Mouse (Mus musculus): Measurements from ENCODE around the gene Atp1a2. TPM values are rescaled to one million over a fixed set of nuclear protein-coding genes. Genes with fewer than 3 reads are reported as not detected.

The Atp1a2 gene
- polyA plus RNA-seq, 1 experiment from 2014 or later, result 5.6 TPM

GRCm38 (mm10) chr1:172328041-172328440, 30.2 kb upstream of the Atp1a2 start:
- H3K36me3 ChIP-seq (ENCODE audit: control insufficient read depth, insufficient read depth, low read length), result no peaks in the 10 kb centered on the region
- H3K9me3 ChIP-seq (ENCODE audit: control insufficient read depth, low read length), result 0 out of 2 replicates have a peak, but pooled peaks cover 5% of the 10 kb centered on the region
- ATAC-seq (ENCODE audit: low read depth) (no peak), DNase-seq (ENCODE audit: low spot score) (no peak)
- 69% methylated on average over 3 of the region's 3 CpGs for WGBS
- H3K9ac ChIP-seq (ENCODE audit: low read depth, low read length), result no peak overlapping the region
- no peaks in the 10 kb centered on the region for H3K4me1 ChIP-seq (ENCODE audit: control insufficient read depth, insufficient read depth, low read length)
- H3K4me2 ChIP-seq (ENCODE audit: low read depth, low read length), result no peak overlapping the region
- no peak overlapping the region for H3K27ac ChIP-seq (replicated peaks; ENCODE audit: low read depth, low read length)
- H3K27me3 ChIP-seq (replicated peaks; ENCODE audit: control insufficient read depth, insufficient read depth, low read length), result peaks cover 50% of the 10 kb centered on the region
- no peak overlapping the region for H3K4me3 ChIP-seq (ENCODE audit: low read depth, low read length)

- H3K4me1 ChIP-seq (ENCODE audit: control insufficient read depth, insufficient read depth, low read length), result no peaks in the 10 kb centered on the region
- DNase-seq (ENCODE audit: low spot score) (no peak), ATAC-seq (ENCODE audit: low read depth) (no peak)
- H3K9me3 ChIP-seq (ENCODE audit: control insufficient read depth, low read length), result 0 out of 2 replicates have a peak, but pooled peaks cover 5% of the 10 kb centered on the region
- no peak overlapping the region for H3K4me3 ChIP-seq (ENCODE audit: low read depth, low read length)
- H3K9ac ChIP-seq (ENCODE audit: low read depth, low read length), result no peak overlapping the region
- no peaks in the 10 kb centered on the region for H3K36me3 ChIP-seq (ENCODE audit: control insufficient read depth, insufficient read depth, low read length)
- H3K4me2 ChIP-seq (ENCODE audit: low read depth, low read length), result no peak overlapping the region
- WGBS, result 83% methylated on average over 16 of the region's 16 CpGs
- H3K27me3 ChIP-seq (replicated peaks; ENCODE audit: control insufficient read depth, insufficient read depth, low read length), result peaks cover 50% of the 10 kb centered on the region
- H3K27ac ChIP-seq (replicated peaks; ENCODE audit: low read depth, low read length), result no peak overlapping the region
These were observed 29.5 kb upstream of the Atp1a2 start for GRCm38 (mm10) chr1:172327206-172328001.

- WGBS, result 62% methylated on average over 11 of the region's 11 CpGs
These were observed 28.8 kb upstream of the Atp1a2 start for GRCm38 (mm10) chr1:172326684-172327083.

GRCm38 (mm10) chr1:172325680-172326535, 28.0 kb upstream of the Atp1a2 start:
- WGBS, result 26% methylated on average over 78 of the region's 94 CpGs
- Histone ChIP-seq H3K9ac (ENCODE audit: low read depth, low read length) (peak overlapping the region; percentile 55), H3K27ac (replicated peaks; ENCODE audit: low read depth, low read length) (no peak overlapping the region), H3K4me3 (ENCODE audit: low read depth, low read length) (peak overlapping the region; percentile 47), H3K27me3 (replicated peaks; ENCODE audit: control insufficient read depth, insufficient read depth, low read length) (peaks cover 50% of the 10 kb centered on the region), H3K36me3 (ENCODE audit: control insufficient read depth, insufficient read depth, low read length) (no peaks in the 10 kb centered on the region), H3K9me3 (ENCODE audit: control insufficient read depth, low read length) (0 out of 2 replicates have a peak, but pooled peaks cover 5% of the 10 kb centered on the region), H3K4me2 (ENCODE audit: low read depth, low read length) (peak overlapping the region; percentile 81), H3K4me1 (ENCODE audit: control insufficient read depth, insufficient read depth, low read length) (no peaks in the 10 kb centered on the region)
- peak; percentile 74 for DNase-seq (ENCODE audit: low spot score)
- ATAC-seq (ENCODE audit: low read depth), result peak; percentile 80

More at GRCm38 (mm10) chr1:172326684-172327083, 28.8 kb upstream of the Atp1a2 start:
- no peaks in the 10 kb centered on the region for H3K36me3 ChIP-seq (ENCODE audit: control insufficient read depth, insufficient read depth, low read length)
- H3K9ac ChIP-seq (ENCODE audit: low read depth, low read length), result peak overlapping the region; percentile 55; the same call in 1 of the 2 replicates
- peak overlapping the region; percentile 81 for H3K4me2 ChIP-seq (ENCODE audit: low read depth, low read length)
- H3K27me3 ChIP-seq (replicated peaks; ENCODE audit: control insufficient read depth, insufficient read depth, low read length), result peaks cover 50% of the 10 kb centered on the region
- no peak overlapping the region for H3K27ac ChIP-seq (replicated peaks; ENCODE audit: low read depth, low read length)
- peak overlapping the region; percentile 47 for H3K4me3 ChIP-seq (ENCODE audit: low read depth, low read length)
- no peak for ATAC-seq (ENCODE audit: low read depth)
- H3K4me1 ChIP-seq (ENCODE audit: control insufficient read depth, insufficient read depth, low read length), result no peaks in the 10 kb centered on the region
- 0 out of 2 replicates have a peak, but pooled peaks cover 5% of the 10 kb centered on the region for H3K9me3 ChIP-seq (ENCODE audit: control insufficient read depth, low read length)
- no peak for DNase-seq (ENCODE audit: low spot score)

- Histone ChIP-seq H3K4me2 (ENCODE audit: low read depth, low read length) (no peak overlapping the region), H3K9me3 (ENCODE audit: control insufficient read depth, low read length) (0 out of 2 replicates have a peak, but pooled peaks cover 5% of the 10 kb centered on the region), H3K4me3 (ENCODE audit: low read depth, low read length) (no peak overlapping the region), H3K27me3 (replicated peaks; ENCODE audit: control insufficient read depth, insufficient read depth, low read length) (peaks cover 50% of the 10 kb centered on the region), H3K27ac (replicated peaks; ENCODE audit: low read depth, low read length) (no peak overlapping the region), H3K4me1 (ENCODE audit: control insufficient read depth, insufficient read depth, low read length) (no peaks in the 10 kb centered on the region), H3K36me3 (ENCODE audit: control insufficient read depth, insufficient read depth, low read length) (no peaks in the 10 kb centered on the region), H3K9ac (ENCODE audit: low read depth, low read length) (no peak overlapping the region)
- WGBS, result 17% methylated on average over 7 of the region's 7 CpGs
- ATAC-seq (ENCODE audit: low read depth), result peak; percentile 45; the same call in 1 of the 2 replicates
- peak; percentile 85 for DNase-seq (ENCODE audit: low spot score)
These were observed 26.9 kb upstream of the Atp1a2 start for GRCm38 (mm10) chr1:172324725-172325124.

GRCm38 (mm10) chr1:172323801-172324359, 26.0 kb upstream of the Atp1a2 start:
- Histone ChIP-seq H3K27ac (replicated peaks; ENCODE audit: low read depth, low read length) (no peak overlapping the region), H3K4me1 (ENCODE audit: control insufficient read depth, insufficient read depth, low read length) (no peaks in the 10 kb centered on the region), H3K27me3 (replicated peaks; ENCODE audit: control insufficient read depth, insufficient read depth, low read length) (peaks cover 42% of the 10 kb centered on the region), H3K4me3 (ENCODE audit: low read depth, low read length) (no peak overlapping the region), H3K36me3 (ENCODE audit: control insufficient read depth, insufficient read depth, low read length) (no peaks in the 10 kb centered on the region), H3K4me2 (ENCODE audit: low read depth, low read length) (no peak overlapping the region), H3K9me3 (ENCODE audit: control insufficient read depth, low read length) (0 out of 2 replicates have a peak, but pooled peaks cover 5% of the 10 kb centered on the region), H3K9ac (ENCODE audit: low read depth, low read length) (no peak overlapping the region)
- 58% methylated on average over 6 of the region's 6 CpGs for WGBS
- ATAC-seq (ENCODE audit: low read depth) (no peak), DNase-seq (ENCODE audit: low spot score) (no peak)

- WGBS, result 32% methylated on average over 5 of the region's 5 CpGs
- no peak overlapping the region for H3K27ac ChIP-seq (replicated peaks; ENCODE audit: low read depth, low read length)
- H3K4me3 ChIP-seq (ENCODE audit: low read depth, low read length), result no peak overlapping the region
- H3K36me3 ChIP-seq (ENCODE audit: control insufficient read depth, insufficient read depth, low read length), result peaks cover 5% of the 10 kb centered on the region; the same call in 1 of the 2 replicates
- no peak for DNase-seq (ENCODE audit: low spot score)
- no peaks in the 10 kb centered on the region for H3K4me1 ChIP-seq (ENCODE audit: control insufficient read depth, insufficient read depth, low read length)
- ATAC-seq (ENCODE audit: low read depth), result no peak
- peaks cover 36% of the 10 kb centered on the region for H3K27me3 ChIP-seq (replicated peaks; ENCODE audit: control insufficient read depth, insufficient read depth, low read length)
- H3K4me2 ChIP-seq (ENCODE audit: low read depth, low read length), result no peak overlapping the region
- no peak overlapping the region for H3K9ac ChIP-seq (ENCODE audit: low read depth, low read length)
- 0 out of 2 replicates have a peak, but pooled peaks cover 5% of the 10 kb centered on the region for H3K9me3 ChIP-seq (ENCODE audit: control insufficient read depth, low read length)
These were observed 25.4 kb upstream of the Atp1a2 start for GRCm38 (mm10) chr1:172323298-172323697.

- peaks cover 30% of the 10 kb centered on the region for H3K27me3 ChIP-seq (replicated peaks; ENCODE audit: control insufficient read depth, insufficient read depth, low read length)
- H3K9me3 ChIP-seq (ENCODE audit: control insufficient read depth, low read length), result 0 out of 2 replicates have a peak, but pooled peaks cover 5% of the 10 kb centered on the region
- 64% methylated on average over 13 of the region's 13 CpGs for WGBS
- H3K4me2 ChIP-seq (ENCODE audit: low read depth, low read length), result no peak overlapping the region
- H3K27ac ChIP-seq (replicated peaks; ENCODE audit: low read depth, low read length), result no peak overlapping the region
- peaks cover 9% of the 10 kb centered on the region; the same call in 1 of the 2 replicates for H3K36me3 ChIP-seq (ENCODE audit: control insufficient read depth, insufficient read depth, low read length)
- no peaks in the 10 kb centered on the region for H3K4me1 ChIP-seq (ENCODE audit: control insufficient read depth, insufficient read depth, low read length)
- DNase-seq (ENCODE audit: low spot score) (no peak), ATAC-seq (ENCODE audit: low read depth) (no peak)
- H3K4me3 ChIP-seq (ENCODE audit: low read depth, low read length), result no peak overlapping the region
- no peak overlapping the region for H3K9ac ChIP-seq (ENCODE audit: low read depth, low read length)
These were observed 24.9 kb upstream of the Atp1a2 start for GRCm38 (mm10) chr1:172322725-172323124.

All from embryonic facial prominence, embryonic 14.5 days (tissue).